Mouse (Mus musculus): ENCODE measurements at regions not wholly inside any gene's neighbourhood (a gene's known extent, or its start where the extent isn't known, plus 50 kb on each side); places are given as distances from the start of the nearest gene placed in this dataset.

DNA sequence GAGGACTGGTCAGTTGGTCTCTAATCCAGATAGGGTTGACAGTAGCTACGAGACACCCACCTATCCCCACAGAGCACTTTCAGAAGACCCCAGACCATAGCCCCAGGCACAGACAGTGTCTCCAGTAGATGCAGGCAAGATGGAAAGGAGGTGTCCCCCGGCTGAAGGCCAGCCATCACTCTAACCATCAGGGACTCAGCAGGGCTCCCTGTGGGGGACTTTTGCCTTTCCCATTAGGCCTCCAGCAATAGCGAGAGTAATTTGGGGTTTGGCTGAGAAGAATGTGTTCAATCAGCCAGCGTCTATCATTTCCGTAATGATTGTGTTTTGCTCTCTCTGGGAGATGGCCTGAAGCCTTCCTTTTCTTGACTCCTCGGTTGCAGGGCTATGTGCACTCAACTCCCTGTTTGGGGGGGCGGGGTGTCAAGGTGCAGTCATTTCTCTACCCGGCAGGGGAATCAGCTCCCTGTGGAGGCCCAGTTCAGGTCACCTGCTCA, 68.1 kb upstream of the Hpcal1 start:
- TF ChIP-seq GATA1 (IDR thresholded peaks at IDR 0.05; ENCODE audit: low read length) (no peak), TAL1 (IDR thresholded peaks at IDR 0.05; ENCODE audit: low read length) (no peak)
